Mouse (Mus musculus) urinary bladder, adult 18-20 months (tissue): ENCODE results near the gene Fh1.
A peak's percentile ranks its signal among the peaks of the same experiment; 100 is the strongest.

Experiments
- DNase-seq, 2 experiments: peaks; one replicate each; pipeline ENCODE4 v3.0.0; 2022; ENCODE audit warnings: low spot score in 2 of 2, mixed read lengths in 2 of 2

The Fh1 gene

GRCm38 (mm10) chr1:175623656-175624055, 1.8 kb downstream of the Fh1 start:
- DNase-seq = no peak

- no peak for DNase-seq
These were observed 5.5 kb downstream of the Fh1 start, which contains the start of gene Kmo for GRCm38 (mm10) chr1:175619814-175620431. TSS of gene Kmo (plus strand) at chr1:175620381.

- DNase-seq = no peak
These were observed 10.4 kb downstream of the Fh1 start for GRCm38 (mm10) chr1:175614992-175615391.

- no peak for DNase-seq
These were observed 16.7 kb downstream of the Fh1 start for GRCm38 (mm10) chr1:175608708-175609107.

- DNase-seq = peak in 1 of 2 experiments; percentile 19
These were observed 17.4 kb downstream of the Fh1 start for GRCm38 (mm10) chr1:175607838-175608585.

- DNase-seq = no peak
These were observed 18.1 kb downstream of the Fh1 start for GRCm38 (mm10) chr1:175607308-175607707.

GRCm38 (mm10) chr1:175603390-175603789, 22.0 kb downstream of the Fh1 start:
- no peak for DNase-seq

- DNase-seq = no peak
These were observed 23.2 kb downstream of the Fh1 start for GRCm38 (mm10) chr1:175602231-175602630.

- no peak for DNase-seq
These were observed 32.6 kb downstream of the Fh1 start for GRCm38 (mm10) chr1:175592832-175593231.

GRCm38 (mm10) chr1:175586656-175587055, 38.8 kb downstream of the Fh1 start:
- DNase-seq = no peak

GRCm38 (mm10) chr1:175585267-175585666, 40.2 kb downstream of the Fh1 start:
- DNase-seq = no peak

- DNase-seq = no peak
These were observed 42.6 kb downstream of the Fh1 start for GRCm38 (mm10) chr1:175582799-175583198.

GRCm38 (mm10) chr1:175580346-175580745, 45.1 kb downstream of the Fh1 start:
- DNase-seq = no peak

GRCm38 (mm10) chr1:175579598-175580235, 45.7 kb downstream of the Fh1 start:
- no peak for DNase-seq

GRCm38 (mm10) chr1:175578425-175579096, 46.9 kb downstream of the Fh1 start:
- no peak for DNase-seq

- DNase-seq = no peak
These were observed 51.3 kb downstream of the Fh1 start for GRCm38 (mm10) chr1:175574129-175574528.

GRCm38 (mm10) chr1:175565579-175566103, 59.8 kb downstream of the Fh1 start:
- no peak for DNase-seq

- no peak for DNase-seq
These were observed 61.1 kb downstream of the Fh1 start for GRCm38 (mm10) chr1:175564321-175564720.

- DNase-seq = no peak
These were observed 63.1 kb downstream of the Fh1 start for GRCm38 (mm10) chr1:175562379-175562778.

GRCm38 (mm10) chr1:175561806-175562205, 63.6 kb downstream of the Fh1 start:
- DNase-seq = no peak

GRCm38 (mm10) chr1:175554641-175555040, 70.8 kb downstream of the Fh1 start:
- DNase-seq = no peak

GRCm38 (mm10) chr1:175552474-175552873, 73.0 kb downstream of the Fh1 start:
- DNase-seq = no peak
